ENCODE assay signal across 15 mouse cellular contexts in genomic region chr7:132197817-132198475, GRCm38 (mm10). TPM values are rescaled to one million over a fixed set of nuclear protein-coding genes. Genes with fewer than 3 reads are reported as not detected.
"Had no signal": no experiment of that assay in that cellular context is flagged by ENCODE, and none has a peak within 500 bp of the region (broad histone marks: within the 10 kb centered on the region; RNA-seq: fewer than 3 reads in every experiment).

No protein-coding gene starts in this region.

- H3K36me3 ChIP-seq: liver, embryonic 15.5 days; midbrain, embryonic 13.5 days; neural tube, embryonic 13.5 days had no signal

- H3K4me2 ChIP-seq: liver, embryonic 11.5 days; liver, embryonic 15.5 days; midbrain, embryonic 13.5 days; neural tube, embryonic 13.5 days had no signal

- H3K9me3 ChIP-seq: liver, embryonic 15.5 days; midbrain, embryonic 13.5 days; neural tube, embryonic 13.5 days had no signal

- H3K9ac ChIP-seq: liver, embryonic 15.5 days; midbrain, embryonic 13.5 days; neural tube, embryonic 13.5 days had no signal

- H3K4me3 ChIP-seq: left cerebral cortex, adult 2 months; liver, embryonic 15.5 days; midbrain, embryonic 13.5 days; neural tube, embryonic 13.5 days had no signal

- H3K27me3 ChIP-seq: liver, embryonic 15.5 days; midbrain, embryonic 13.5 days had no signal

- H3K4me1 ChIP-seq: liver, embryonic 15.5 days had no signal

- ATAC-seq: lung, postnatal 0 days; midbrain, embryonic 13.5 days had no signal

- H3K27ac ChIP-seq: left cerebral cortex, adult 2 months; liver, embryonic 15.5 days; midbrain, embryonic 13.5 days; neural tube, embryonic 13.5 days had no signal

- DNase-seq: kidney, adult 8-10 months; kidney, postnatal 25 days; lung, adult 2 months; lung, postnatal 36 days; right cerebral cortex, adult 18-20 months; right cerebral cortex, postnatal 25 days; thymus, postnatal 36 days had no signal

RNA-seq across cellular contexts. Expression of gene Cpxm2, which starts 43.4 kb away (rescaled TPM):
- total RNA-seq: megakaryocyte, adult 5-6 weeks; monocyte, adult 5-6 weeks had no signal
